Mouse (Mus musculus) ovary, postnatal 14 days (tissue): ENCODE results near the gene Lbr.

Experiments
- DNase-seq: peaks from one replicate; pipeline ENCODE4 v3.0.0; 2022; ENCODE audit warnings: low spot score

Lbr gene

GRCm38 (mm10) chr1:181771871-181772270 lies 71.0 kb downstream of the Lbr start:
- no peak for DNase-seq

- no peak for DNase-seq
Measured at GRCm38 (mm10) chr1:181769392-181769791, 73.5 kb downstream of the Lbr start.
